Mouse (Mus musculus) hindbrain, embryonic 14.5 days (tissue): Measurements from ENCODE around the gene Hspa12a. TPM values are rescaled to one million over a fixed set of nuclear protein-coding genes. Genes with fewer than 3 reads are reported as not detected.

Experiments
- ATAC-seq: fragments of 200-750 bp; cut with Nextera tagmentation; 2 replicates; pipeline ENCODE4 v1.8.0; 2017; ENCODE audit warnings: moderate number of reproducible peaks, mild to moderate bottlenecking, moderate TSS enrichment, moderate library complexity; ENCODE audit not compliant: low FRiP score
- DNase-seq: peaks from one replicate; pipeline ENCODE4 v3.0.0-alpha.2; 2015; ENCODE audit warnings: low spot score
- H3K27ac ChIP-seq: fragments of 300-500 bp; sonication (generic); 2 replicates; pipeline ENCODE4 v1.5.1; 2014; ENCODE audit warnings: mild to moderate bottlenecking, moderate library complexity
- H3K27me3 ChIP-seq: fragments of 300-500 bp; sonication (generic); 2 replicates; pipeline ENCODE4 v1.6.1; 2014; ENCODE audit warnings: mild to moderate bottlenecking, low read length, mixed read lengths; ENCODE audit not compliant: control insufficient read depth, insufficient read depth
- H3K36me3 ChIP-seq: fragments of 300-500 bp; sonication (generic); replicated peaks from 2 replicates; pipeline ENCODE4 v1.6.1; 2014; ENCODE audit not compliant: control insufficient read depth, insufficient read depth
- H3K4me1 ChIP-seq: fragments of 300-500 bp; sonication (generic); replicated peaks from 2 replicates; pipeline ENCODE4 v1.6.1; 2014; ENCODE audit warnings: antibody characterized with exemption, low read length, mixed read lengths; ENCODE audit not compliant: control insufficient read depth, insufficient read depth
- H3K4me2 ChIP-seq: fragments of 300-500 bp; sonication (generic); replicated peaks from 2 replicates; pipeline ENCODE4 v1.6.1; 2014; ENCODE audit warnings: mild to moderate bottlenecking, moderate library complexity
- H3K4me3 ChIP-seq: fragments of 300-500 bp; sonication (generic); replicated peaks from 2 replicates; pipeline ENCODE4 v1.5.1; 2014; ENCODE audit warnings: mild to moderate bottlenecking, low read length
- H3K9ac ChIP-seq: fragments of 300-500 bp; sonication (generic); 2 replicates; pipeline ENCODE4 v1.6.1; 2014
- H3K9me3 ChIP-seq: fragments of 300-500 bp; sonication (generic); 2 replicates; pipeline ENCODE4 v1.6.1; 2016; ENCODE audit warnings: low read length; ENCODE audit not compliant: control insufficient read depth
- WGBS: fragments of 180-500 bp; shearing (Covaris S2); extraction: QIAGEN DNeasy Blood & Tissue Kit; methylation state at CpG from one replicate; pipeline ENCODE4 v1.1.7; 2014; 5-methylcytosine and 5-hydroxymethylcytosine counted together
- polyA plus RNA-seq: library from polyadenylated mRNA; unstranded; fragments of >200 nt; fragmentation: Nextera tagmentation; extraction: Ambion mirVana; gene quantifications from 2 replicates; pipeline ENCODE4 v1.2.1, GENCODE M21; 2014

Hspa12a gene
- polyA plus RNA-seq, 1 experiment from 2014 or later = 40.5 TPM

DNA sequence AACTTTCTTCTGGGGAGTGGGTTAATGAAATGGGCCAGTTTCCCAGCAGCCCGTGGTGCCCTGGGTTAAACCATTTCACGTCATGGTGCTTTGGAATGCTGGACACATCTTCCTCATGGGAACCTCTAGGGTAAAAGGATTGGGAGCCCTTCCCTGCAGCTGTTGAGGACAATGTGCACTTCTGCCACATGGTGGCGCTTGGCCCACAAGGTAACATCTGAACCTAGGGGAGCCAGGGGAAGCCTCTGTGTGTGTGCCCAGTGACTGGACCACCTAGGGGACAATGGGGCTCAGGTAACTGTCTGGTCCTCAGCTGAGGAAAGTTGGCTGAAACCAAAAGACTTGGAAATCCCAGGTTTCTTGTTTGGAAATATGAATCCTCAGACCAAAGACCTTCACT lies 137.1 kb downstream of the Hspa12a start:
- DNase-seq (peak; percentile 77), ATAC-seq (peak; percentile 55; the same call in 1 of the 2 replicates)
- Histone ChIP-seq H3K4me1 (no peaks in the 10 kb centered on the region), H3K4me3 (no peak overlapping the region), H3K9me3 (no peaks in the 10 kb centered on the region), H3K9ac (no peak overlapping the region), H3K4me2 (no peak overlapping the region), H3K27me3 (no peaks in the 10 kb centered on the region), H3K36me3 (peaks cover 26% of the 10 kb centered on the region; the same call in 1 of the 2 replicates), H3K27ac (no peak overlapping the region)
- 4% methylated on average over 3 of the region's 3 CpGs for whole genome bisulfite sequencing

DNA sequence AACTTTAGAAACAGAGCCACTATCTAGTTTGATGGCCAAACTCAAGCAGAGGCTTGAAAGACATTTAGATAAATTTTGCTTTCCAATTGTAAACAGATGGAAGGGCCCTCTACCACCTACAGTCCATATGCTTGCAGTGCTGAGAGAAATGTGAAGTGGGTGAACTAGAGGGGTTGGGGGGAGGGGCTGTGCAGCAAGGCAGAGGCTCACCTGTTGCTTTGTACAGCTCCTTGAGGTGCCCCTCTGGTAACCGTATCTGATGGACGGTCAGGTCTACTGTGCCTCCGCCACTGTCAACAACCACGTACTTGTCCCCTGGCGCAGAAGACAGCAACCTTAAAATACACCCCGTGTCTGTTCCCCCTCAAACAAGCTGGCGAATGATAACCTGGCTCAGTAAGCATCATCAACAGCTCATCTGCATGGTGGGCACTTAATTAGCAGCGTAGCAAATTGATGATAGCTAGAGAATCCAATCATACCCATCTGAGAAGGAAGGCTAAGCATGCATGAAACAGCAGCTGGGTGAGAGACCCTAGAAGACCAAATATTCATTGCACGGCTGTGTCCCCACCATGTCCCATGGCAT lies 138.2 kb downstream of the Hspa12a start:
- peaks cover 35% of the 10 kb centered on the region for H3K36me3 ChIP-seq
- no peaks in the 10 kb centered on the region for H3K4me1 ChIP-seq
- no peak for ATAC-seq
- 89% methylated on average over 9 of the region's 9 CpGs for WGBS
- no peaks in the 10 kb centered on the region for H3K27me3 ChIP-seq
- no peaks in the 10 kb centered on the region for H3K9me3 ChIP-seq
- H3K4me3 ChIP-seq = no peak overlapping the region
- H3K27ac ChIP-seq = no peak overlapping the region
- no peak overlapping the region for H3K9ac ChIP-seq
- H3K4me2 ChIP-seq = no peak overlapping the region
- no peak for DNase-seq

DNA sequence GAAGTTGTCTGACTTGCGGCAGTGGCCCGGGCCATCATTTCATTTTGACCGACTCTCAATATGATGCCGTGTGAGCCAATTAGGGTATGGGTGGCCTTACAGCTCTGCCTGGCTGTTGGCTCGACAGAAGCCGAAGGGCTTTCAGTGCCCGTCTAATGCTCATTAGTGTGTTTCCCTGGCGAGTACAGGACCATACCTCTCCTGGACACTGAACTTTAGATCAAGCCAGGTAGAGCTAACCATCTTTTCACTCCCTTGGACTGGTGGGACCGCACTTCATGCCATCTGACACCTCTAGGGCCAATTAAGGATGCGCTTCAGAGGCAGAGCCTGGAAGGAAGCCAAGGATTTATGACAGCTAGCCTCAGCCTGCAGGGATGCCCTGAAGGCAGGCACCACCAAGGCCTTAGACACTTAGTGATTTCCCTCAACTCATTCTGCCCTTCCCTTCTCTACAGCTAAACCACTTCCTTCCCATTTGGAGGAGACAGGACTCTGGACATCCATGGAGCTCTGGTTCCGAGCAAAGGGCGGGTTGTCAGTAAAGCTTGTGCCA lies 148.3 kb downstream of the Hspa12a start:
- WGBS = 70% methylated on average over 12 of the region's 12 CpGs
- Histone ChIP-seq H3K9me3 (no peaks in the 10 kb centered on the region), H3K4me2 (no peak overlapping the region), H3K36me3 (peaks cover 28% of the 10 kb centered on the region), H3K9ac (no peak overlapping the region), H3K27me3 (no peaks in the 10 kb centered on the region), H3K4me3 (no peak overlapping the region), H3K27ac (no peak overlapping the region), H3K4me1 (no peaks in the 10 kb centered on the region)
- no peak for DNase-seq
- 0 out of 2 replicates have a peak, but pooled peaks have one; percentile 21 for ATAC-seq

DNA sequence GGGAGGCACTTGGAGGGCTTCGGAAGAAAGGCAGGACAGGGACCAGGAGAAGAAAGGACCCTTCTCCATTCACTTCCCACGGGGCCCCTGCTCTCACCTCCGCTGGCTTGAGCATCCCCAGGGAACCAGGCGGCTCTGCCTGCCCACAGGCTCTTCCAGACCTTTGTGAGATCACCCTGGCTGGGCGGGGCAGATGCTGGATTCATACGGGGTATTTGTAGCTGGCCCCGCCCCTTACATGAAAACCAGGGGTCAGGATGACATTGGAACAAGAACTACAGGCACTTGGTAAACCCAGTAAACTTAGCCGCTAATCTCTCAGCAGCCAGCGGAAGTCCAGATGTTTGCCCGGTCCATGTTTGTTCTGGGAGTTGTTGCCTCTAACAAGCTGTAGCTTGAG lies 149.2 kb downstream of the Hspa12a start, which contains the start of gene 1700019N19Rik:
1700019N19Rik (minus strand) TSS at position 178 of the 400 bp plus-strand sequence.
- Histone ChIP-seq H3K4me3 (no peak within 1 kb of the TSS), H3K9me3 (no peaks in the 10 kb centered on the region), H3K4me2 (no peak within 1 kb of the TSS), H3K27me3 (no peaks in the 10 kb centered on the region), H3K36me3 (peaks cover 19% of the 10 kb centered on the region), H3K9ac (no peak within 1 kb of the TSS), H3K4me1 (no peaks in the 10 kb centered on the region), H3K27ac (no peak within 1 kb of the TSS)
- no peak for DNase-seq
- no peak for ATAC-seq
- 49% methylated on average over 10 of the region's 10 CpGs for WGBS

DNA sequence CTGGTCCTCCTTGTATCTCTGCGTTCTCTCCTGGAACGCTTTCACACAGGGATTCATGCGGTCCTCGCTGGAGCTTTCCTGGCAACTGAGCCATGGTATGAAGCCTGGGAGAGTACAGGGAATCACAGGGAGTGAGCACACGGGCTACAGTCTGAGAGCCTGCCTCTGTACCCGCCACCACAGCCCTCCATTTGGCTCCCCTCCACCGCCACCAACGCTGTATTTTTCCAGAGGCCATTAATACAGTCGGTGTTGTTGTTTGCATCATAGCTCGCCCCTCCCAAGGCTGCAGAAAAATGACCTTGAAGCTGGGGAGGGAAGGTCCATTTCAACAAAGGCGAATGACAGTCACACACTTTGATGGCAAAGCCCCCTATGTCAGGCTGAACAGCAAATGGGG lies 154.3 kb downstream of the Hspa12a start:
- no peak overlapping the region for H3K4me3 ChIP-seq
- no peak for DNase-seq
- H3K4me1 ChIP-seq = peaks cover under 1% of the 10 kb centered on the region; the same call in 1 of the 2 replicates
- WGBS = 65% methylated on average over 11 of the region's 11 CpGs
- H3K36me3 ChIP-seq = no peaks in the 10 kb centered on the region
- H3K27ac ChIP-seq = 0 out of 2 replicates have a peak overlapping the region, but pooled peaks have one; percentile 21
- no peak overlapping the region for H3K4me2 ChIP-seq
- H3K27me3 ChIP-seq = no peaks in the 10 kb centered on the region
- 0 out of 2 replicates have a peak, but pooled peaks have one; percentile 31 for ATAC-seq
- no peak overlapping the region for H3K9ac ChIP-seq
- no peaks in the 10 kb centered on the region for H3K9me3 ChIP-seq

DNA sequence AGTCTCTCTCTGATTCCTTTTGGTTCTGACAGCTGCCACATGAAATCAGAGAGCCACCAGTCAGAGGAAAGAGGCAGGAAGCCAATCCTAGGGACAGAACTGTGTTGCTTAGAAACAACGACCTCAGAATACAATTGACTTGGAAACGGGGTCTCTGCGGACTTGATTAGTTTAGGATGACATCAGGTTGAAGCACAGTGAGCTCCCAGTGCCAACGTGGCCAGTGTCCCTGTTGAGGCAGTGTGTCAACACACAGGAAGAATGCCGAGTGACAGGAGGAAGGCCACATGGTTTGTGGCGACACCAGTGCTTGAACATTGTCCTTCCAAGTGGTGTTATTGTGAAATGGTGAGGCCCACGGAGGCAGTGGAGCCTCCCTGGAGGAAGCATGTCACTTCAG lies 159.5 kb downstream of the Hspa12a start:
- H3K9me3 ChIP-seq = no peaks in the 10 kb centered on the region
- no peaks in the 10 kb centered on the region for H3K27me3 ChIP-seq
- DNase-seq (peak; percentile 53), ATAC-seq (peak; percentile 74; the same call in 1 of the 2 replicates)
- no peak overlapping the region for H3K9ac ChIP-seq
- H3K4me1 ChIP-seq = peaks cover 22% of the 10 kb centered on the region
- H3K4me2 ChIP-seq = no peak overlapping the region
- no peak overlapping the region for H3K4me3 ChIP-seq
- WGBS = 20% methylated on average over 7 of the region's 7 CpGs
- no peaks in the 10 kb centered on the region for H3K36me3 ChIP-seq
- no peak overlapping the region for H3K27ac ChIP-seq

DNA sequence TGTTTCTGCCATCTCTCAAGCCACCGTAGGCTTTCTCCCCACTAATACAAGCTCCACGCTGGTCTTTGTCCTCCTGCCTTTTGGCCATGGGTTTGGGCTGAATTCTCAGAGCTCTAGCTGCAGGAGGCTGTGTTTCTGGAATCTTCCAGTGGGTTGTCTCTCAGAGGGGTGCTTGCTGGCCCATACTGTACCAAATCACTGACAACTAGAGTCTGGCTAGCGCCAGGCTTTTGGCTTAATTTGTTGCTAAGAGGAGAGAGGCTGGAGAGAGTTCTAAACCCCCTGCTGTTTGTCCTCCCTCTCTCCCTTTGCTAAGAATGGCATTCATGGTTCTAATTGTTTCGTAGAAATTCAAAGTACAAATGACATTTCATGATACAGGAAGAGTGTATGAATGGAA lies 161.9 kb downstream of the Hspa12a start:
- DNase-seq (peak; percentile 36), ATAC-seq (no peak)
- H3K36me3 ChIP-seq = no peaks in the 10 kb centered on the region
- H3K9me3 ChIP-seq = no peaks in the 10 kb centered on the region
- no peak overlapping the region for H3K9ac ChIP-seq
- no peak overlapping the region for H3K4me2 ChIP-seq
- no peak overlapping the region for H3K27ac ChIP-seq
- peaks cover 22% of the 10 kb centered on the region for H3K4me1 ChIP-seq
- H3K27me3 ChIP-seq = no peaks in the 10 kb centered on the region
- WGBS = 22% methylated on average over 4 of the region's 4 CpGs
- H3K4me3 ChIP-seq = no peak overlapping the region

DNA sequence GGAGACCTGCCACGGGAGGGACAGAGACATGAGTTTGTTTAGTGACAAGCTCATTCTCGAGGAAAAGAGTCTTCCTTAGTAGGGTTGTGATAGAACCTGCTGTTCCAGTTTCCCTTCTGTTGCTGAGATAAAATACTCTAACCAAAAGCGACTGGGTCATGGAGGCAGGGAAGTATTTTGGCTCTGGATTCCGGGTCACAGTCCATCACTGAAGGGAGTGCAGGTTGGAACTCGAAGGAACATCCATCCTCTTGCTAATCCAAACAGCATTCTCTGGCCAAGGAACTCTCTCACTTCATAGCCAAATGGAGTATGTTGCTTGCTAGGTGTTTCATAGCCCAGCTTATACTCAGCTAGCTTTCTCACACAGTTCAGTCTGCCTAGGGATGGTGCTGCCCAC lies 167.0 kb downstream of the Hspa12a start:
- no peak overlapping the region for H3K9ac ChIP-seq
- no peak overlapping the region for H3K4me3 ChIP-seq
- peaks cover 4% of the 10 kb centered on the region for H3K4me1 ChIP-seq
- H3K36me3 ChIP-seq = no peaks in the 10 kb centered on the region
- no peaks in the 10 kb centered on the region for H3K9me3 ChIP-seq
- WGBS = 82% methylated on average over 5 of the region's 5 CpGs
- ATAC-seq = no peak
- no peak overlapping the region for H3K27ac ChIP-seq
- no peak for DNase-seq
- no peak overlapping the region for H3K4me2 ChIP-seq
- no peaks in the 10 kb centered on the region for H3K27me3 ChIP-seq

DNA sequence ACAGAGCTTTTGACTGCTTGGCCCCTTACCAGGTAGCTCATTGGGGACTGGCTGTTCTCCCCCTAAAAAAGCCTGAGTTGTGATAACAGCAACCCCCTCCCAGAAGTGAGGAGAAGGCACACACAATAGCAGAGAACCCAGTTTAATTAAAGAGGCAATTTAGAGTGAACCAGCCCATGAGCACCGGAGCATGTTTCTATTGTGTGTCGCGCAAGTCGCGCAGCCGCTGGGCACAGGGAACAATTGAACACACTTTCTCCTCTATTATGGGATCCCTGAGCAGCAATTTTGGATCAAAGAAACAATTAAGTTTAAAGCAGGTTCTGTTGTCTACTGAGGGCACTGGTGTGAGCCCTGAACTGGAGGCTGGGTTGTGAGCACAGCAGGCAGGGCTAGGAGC lies 176.1 kb downstream of the Hspa12a start:
- H3K9ac ChIP-seq = no peak overlapping the region
- H3K4me3 ChIP-seq = no peak overlapping the region
- H3K27ac ChIP-seq = no peak overlapping the region
- DNase-seq = no peak
- no peaks in the 10 kb centered on the region for H3K36me3 ChIP-seq
- no peaks in the 10 kb centered on the region for H3K4me1 ChIP-seq
- WGBS = 18% methylated on average over 6 of the region's 6 CpGs
- H3K9me3 ChIP-seq = no peaks in the 10 kb centered on the region
- no peak for ATAC-seq
- H3K4me2 ChIP-seq = no peak overlapping the region
- H3K27me3 ChIP-seq = no peaks in the 10 kb centered on the region
